Mouse (Mus musculus) small intestine, adult 2 months (tissue): ENCODE results near the gene Aff3.

Experiments used
- CTCF ChIP-seq: fragments of 200-500 bp; IDR thresholded peaks from 2 replicates; pipeline ENCODE4 v1.5.1; 2012; ENCODE audit warnings: low read depth, mild to moderate bottlenecking, control low read depth, inconsistent platforms, low read length, moderate library complexity, mixed read lengths; ENCODE audit not compliant: insufficient replicate concordance, insufficient read length; ENCODE audit errors: extremely low read depth
- POLR2A ChIP-seq: fragments of 200-500 bp; IDR thresholded peaks from 2 replicates; pipeline ENCODE4 v1.6.1; 2012; ENCODE audit warnings: low read depth, mild to moderate bottlenecking, control low read depth, inconsistent platforms, low read length, moderate library complexity

DNA sequence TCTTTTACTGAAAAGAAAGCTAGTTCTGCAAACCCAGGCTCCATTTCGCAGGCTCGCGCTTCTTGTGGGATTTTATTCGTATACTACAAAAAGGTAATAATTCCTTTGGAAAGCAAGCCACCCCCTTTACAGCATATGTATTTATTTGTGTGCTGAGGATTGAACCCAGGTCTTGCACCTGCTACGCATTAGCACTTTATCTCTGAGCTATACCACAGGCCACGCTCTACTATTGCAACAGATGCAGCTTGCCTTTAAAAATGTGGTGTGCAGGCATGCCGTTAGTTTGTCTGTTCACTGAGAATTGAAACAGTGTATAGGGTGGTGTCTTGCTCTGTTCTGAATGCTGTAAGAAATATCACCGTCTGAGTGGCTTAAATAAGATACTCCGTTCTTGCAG, 426.9 kb downstream of the Aff3 start:
- TF ChIP-seq POLR2A (no peak), CTCF (no peak)
